Mouse (Mus musculus) mature B cell (primary cell): Measurements from ENCODE around the gene Stoml1.

ENCODE experiments used
- in situ Hi-C: fragments of 300-500 bp; cut with MboI; formaldehyde crosslinking; loops from 2 replicates; pipeline ENCODE4 v1.14.3; 2019

Stoml1 gene

DNA sequence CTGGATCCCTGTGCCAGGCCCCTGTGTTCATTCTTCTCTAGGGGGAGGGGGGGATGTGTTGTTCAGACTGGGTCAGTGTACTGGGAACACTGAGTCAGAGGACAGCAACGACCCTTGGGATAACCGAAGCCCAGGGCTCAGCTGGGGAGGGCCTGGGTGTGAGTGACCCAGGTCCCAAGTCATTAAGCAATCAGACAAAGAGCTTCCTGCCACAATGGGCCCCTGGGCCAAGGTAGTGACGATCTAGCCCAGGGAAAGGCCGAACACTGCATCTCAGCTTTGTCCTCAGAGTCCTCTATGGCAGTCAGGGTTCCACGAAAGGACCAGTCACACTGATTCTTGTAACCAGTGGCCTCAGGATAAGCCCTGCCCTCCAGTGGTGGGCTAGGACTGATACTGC lies 50.2 kb downstream of the Stoml1 start:
- in situ Hi-C loops, result no loop called here

DNA sequence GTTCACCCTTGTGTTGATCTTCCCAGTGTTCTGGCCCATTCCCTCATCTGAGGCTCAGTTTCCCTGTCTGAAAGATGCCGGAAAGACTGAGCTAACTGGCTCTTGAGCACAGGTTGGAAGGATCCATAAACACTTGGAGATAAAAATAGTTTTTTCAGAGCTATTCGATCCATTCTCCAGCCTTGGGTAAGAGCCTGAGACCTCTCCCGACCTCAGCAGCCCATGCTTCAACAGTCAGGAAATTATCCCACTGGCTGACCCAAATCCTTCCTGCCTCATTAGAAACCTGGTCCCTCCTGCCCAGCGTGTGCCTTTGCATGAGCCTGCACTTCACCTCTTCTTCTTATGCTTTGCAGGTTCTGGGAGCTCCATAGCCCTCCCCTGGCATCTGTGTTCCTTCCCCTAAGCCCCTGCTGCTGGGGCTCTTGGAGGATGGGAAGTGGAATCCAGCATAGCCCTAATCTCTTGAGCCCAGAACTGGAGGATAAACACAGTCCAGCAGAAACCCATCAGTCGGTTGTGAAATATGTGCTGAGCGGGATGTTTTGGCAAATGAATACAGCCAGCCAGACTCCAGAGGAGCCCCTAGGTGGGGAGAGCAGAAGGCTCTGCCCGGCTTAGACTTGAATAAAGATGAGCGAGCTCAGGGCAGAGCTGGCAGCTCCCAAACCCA lies 50.8 kb downstream of the Stoml1 start:
- in situ Hi-C loops, result no loop called here

DNA sequence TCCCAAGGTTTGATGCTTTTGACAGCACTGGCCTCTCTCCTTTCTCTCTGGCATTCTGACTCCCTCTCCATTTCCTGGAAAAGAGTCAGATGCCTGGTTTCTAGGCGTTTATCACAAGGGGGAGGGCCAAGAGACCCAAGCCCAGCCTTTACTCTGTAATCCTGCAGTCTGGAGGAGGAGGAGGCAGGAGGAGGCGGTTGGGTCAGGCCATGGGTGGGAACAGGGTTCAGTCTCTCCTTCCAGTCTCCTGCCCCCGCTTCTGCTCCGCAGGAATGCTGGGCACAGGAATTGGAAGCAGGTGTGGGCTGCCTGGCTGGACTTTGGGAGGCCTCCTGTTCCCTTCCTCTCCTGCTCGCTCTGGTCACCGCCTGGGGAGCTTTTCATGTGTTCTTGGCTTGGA lies 52.7 kb downstream of the Stoml1 start:
- in situ Hi-C loops, result no loop called here

DNA sequence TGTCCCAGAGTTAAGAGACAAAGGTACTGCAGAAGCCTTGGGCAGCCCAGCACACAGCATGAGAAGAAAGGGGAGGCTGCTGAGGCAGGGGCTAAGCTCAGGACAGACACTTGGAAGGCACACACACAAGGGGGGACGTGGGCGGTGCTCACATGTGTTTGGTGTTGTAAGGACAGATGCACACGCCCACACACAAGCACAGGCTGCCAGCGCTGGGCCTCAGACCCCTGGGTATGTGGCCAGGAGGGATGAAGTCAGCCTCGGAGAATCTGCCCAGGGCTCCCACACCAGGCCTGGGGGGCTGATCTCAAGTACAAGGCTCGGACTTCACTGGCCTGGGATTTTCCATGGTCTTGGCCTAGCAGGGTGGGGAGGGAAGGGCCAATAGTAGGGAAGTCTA lies 55.4 kb downstream of the Stoml1 start:
- in situ Hi-C loops, result no loop called here

DNA sequence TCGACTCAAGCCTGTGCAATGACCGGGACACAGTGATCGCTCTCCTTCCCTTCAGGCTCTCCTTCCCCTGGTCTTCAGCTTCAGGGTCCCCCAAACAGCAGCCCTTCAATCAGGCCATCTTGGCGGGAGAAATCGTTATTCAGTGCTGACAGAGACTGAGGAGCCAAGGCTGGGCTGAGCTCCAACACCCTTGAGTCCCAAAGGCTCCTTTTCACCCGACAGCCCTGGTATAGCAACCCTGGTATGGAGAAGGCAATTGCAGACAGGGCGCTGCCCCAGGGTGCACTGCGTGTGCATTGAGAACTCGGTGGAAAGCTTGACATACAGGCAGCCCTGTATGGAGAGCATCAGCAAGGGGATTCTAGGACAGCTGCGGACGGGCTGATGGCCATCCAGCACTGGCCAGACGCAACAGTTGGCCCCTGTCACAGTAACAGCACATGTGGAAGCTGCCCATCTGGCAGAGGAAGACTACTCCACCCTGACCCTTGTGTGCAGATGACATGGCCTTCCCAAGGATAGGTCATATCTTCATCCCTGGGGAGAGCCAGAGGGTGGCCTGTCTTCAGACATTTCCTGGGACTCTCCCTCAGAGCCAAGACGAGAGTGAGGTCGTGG lies 57.2 kb downstream of the Stoml1 start:
- in situ Hi-C loops, result no loop called here

DNA sequence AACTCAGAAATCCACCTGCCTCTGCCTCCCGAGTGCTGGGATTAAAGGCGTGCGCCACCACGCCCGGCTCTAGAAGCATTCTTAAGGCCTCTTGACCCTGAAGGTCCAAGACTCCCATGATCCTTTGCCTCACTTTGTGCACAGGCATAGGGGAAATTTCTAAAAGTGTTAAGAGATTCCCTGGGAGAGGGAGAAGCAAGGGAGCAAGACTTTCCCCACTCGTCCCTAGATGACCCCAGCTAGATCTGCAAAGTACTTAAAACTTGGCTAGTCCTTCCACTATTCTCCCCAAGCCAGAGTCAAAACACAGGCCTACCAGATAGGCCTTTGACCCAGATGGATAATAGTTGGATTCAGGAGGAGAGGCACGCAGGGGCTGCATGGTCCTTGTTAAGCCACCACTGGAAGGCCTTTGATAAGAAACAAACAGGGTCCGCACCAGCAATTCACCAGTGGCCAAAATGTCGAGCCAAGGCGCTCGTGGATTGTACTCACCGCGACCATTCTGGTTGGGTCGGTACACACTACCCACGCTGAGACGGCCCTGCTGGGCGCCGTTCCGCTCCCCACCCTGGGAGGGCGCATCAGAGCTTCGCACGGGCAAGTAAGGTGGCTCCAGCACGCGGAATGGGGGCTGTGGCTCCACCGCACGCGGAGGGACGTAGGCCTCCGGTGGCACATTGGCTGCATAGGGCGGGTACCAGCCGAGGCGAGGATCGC lies 58.4 kb downstream of the Stoml1 start:
- in situ Hi-C loops, result no loop called here
